Mouse (Mus musculus): ENCODE measurements around the gene Synj2.

The Synj2 gene

GRCm38 (mm10) chr17:5934554-5935324 lies 6.3 kb upstream of the Synj2 start:
- DNase-seq (ENCODE audit: low read depth in 2 of 2, low spot score in 2 of 2) = peak; percentile 30 to 40

DNA sequence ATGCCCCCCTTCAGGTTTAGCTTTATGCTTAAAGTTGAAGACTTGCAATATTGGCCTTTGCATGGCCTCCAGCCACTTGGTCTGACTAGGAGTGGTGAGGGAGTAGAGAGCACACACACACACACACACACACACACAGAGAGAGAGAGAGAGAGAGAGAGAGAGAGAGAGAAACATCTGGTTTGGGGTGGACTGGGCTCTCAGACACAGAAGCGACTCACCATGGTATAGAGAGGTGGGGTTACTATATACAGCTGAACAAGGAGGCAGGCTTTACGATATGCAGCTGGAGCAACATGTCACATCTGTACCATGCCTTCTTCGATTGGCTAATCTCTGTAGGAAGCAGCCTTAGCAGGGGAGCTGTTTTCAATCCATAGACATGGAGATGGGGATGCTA lies 5.4 kb upstream of the Synj2 start:
- no peak for DNase-seq (ENCODE audit: low read depth in 2 of 2, low spot score in 2 of 2)

DNA sequence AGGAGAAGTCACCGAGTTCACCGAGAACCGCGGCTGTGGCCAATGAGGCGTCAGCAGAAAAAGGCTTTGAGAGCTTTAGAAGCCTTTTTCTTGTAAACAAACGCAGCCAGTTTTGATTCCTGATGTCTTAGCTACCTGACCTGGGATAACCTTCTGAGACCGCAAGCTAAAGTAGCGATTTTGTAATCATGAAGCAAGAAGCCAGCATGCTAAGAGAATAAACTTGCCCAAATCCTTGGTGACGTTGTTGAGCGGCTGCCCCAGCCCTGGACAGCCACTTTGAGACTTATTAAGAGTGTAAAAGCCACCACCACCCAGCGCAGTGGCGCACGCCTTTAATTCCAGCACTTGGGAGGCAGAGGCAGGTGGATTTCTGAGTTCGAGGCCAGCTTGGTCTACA lies 4.8 kb upstream of the Synj2 start:
- no peak for DNase-seq (ENCODE audit: low read depth in 2 of 2, low spot score in 2 of 2)

- no peak for DNase-seq (ENCODE audit: low read depth in 2 of 2, low spot score in 2 of 2)
Observed at GRCm38 (mm10) chr17:5937441-5937840, 3.6 kb upstream of the Synj2 start.

- no peak for DNase-seq (ENCODE audit: low read depth in 2 of 2, low spot score in 2 of 2)
Observed at GRCm38 (mm10) chr17:5939871-5940270, 1.2 kb upstream of the Synj2 start.

GRCm38 (mm10) chr17:5940792-5941191 lies 288 bp upstream of the Synj2 start:
- peak; percentile 71 to 75 for DNase-seq (ENCODE audit: low read depth in 2 of 2, low spot score in 2 of 2)

- DNase-seq (ENCODE audit: low read depth in 2 of 2, low spot score in 2 of 2) = no peak
Observed at GRCm38 (mm10) chr17:5942156-5942555, 1.1 kb downstream of the Synj2 start.

DNA sequence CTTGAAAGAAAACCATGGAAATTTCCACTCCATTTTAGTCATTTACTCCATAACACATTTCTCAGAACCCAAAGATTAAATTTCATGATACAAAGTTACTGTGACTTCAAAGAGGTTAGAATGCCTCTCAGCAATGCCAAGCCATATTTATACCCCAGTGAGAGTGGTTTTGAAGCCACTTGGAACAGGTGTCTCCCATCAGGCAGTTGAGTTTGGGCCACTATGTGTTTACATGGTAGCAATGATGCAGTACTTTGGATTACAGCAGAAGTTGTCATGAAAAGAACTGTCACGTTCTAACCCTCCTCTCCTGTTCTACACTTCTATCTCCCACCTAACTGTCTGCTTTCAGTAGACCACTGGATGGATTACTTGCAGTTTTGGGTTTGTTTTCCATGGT lies 2.0 kb downstream of the Synj2 start:
- no peak for DNase-seq (ENCODE audit: low read depth in 2 of 2, low spot score in 2 of 2)

DNA sequence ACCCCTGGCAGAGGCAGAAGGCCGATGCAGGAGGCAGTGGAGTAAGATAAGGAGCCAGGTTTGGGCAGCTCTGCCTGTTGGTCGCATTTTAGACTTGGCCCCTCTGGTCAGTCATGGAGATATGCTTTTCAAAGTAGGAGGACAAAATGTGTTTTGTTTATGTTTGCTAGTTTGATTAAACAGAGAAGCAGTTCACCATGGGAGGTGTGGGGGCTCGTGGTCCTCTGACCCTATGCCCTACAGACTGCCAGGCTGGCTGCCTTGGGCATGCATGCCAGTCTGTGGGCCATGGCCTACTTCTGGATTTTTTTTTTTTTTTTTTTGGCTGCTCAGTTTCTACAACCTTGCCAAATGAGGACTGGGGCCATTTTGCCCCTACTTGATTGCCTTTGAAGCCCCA lies 6.0 kb downstream of the Synj2 start:
- no peak for DNase-seq (ENCODE audit: low read depth in 2 of 2, low spot score in 2 of 2)

DNA sequence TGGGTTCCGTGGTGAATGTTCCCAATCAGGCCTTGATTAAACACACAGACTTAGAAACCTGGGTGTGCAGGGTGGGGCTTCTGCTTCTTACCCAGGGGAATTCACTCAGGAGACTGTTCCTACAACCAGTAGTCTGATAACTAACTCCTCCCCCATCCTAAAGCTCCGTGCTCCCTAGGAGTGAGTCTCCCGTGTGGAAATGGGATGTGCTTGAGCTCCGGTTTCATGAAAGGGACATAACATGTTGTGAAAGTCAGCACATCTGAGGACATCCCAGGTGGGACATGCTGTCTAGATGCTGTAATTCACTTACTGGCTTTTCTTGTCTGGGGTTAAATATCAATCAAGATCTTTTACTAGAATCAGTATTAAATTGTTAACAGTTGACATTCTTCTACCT lies 11.4 kb downstream of the Synj2 start:
- no peak for DNase-seq (ENCODE audit: low read depth in 2 of 2, low spot score in 2 of 2)

GRCm38 (mm10) chr17:5956350-5957000 lies 15.4 kb downstream of the Synj2 start:
- no peak for DNase-seq (ENCODE audit: low read depth in 2 of 2, low spot score in 2 of 2)

DNA sequence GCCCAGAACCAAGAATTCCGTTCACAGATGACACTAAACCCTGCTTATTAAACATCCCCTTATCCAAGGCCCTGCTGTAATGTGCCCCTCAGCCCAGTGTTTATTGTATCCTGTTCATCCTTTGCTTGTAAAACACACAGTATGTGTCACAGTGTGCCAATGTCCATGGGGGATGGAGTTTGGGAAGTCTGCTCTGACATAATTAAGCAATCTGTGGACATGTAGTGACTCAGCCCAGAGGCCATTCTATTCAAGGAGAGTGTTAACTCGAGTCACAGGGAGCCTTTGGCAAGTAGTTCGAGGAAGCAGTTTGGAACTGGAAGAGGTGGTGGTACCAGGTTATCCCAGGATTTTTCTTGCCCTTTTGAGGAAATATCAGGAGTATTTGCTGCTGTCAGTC lies 16.0 kb downstream of the Synj2 start:
- DNase-seq (ENCODE audit: low read depth in 2 of 2, low spot score in 2 of 2) = no peak

DNA sequence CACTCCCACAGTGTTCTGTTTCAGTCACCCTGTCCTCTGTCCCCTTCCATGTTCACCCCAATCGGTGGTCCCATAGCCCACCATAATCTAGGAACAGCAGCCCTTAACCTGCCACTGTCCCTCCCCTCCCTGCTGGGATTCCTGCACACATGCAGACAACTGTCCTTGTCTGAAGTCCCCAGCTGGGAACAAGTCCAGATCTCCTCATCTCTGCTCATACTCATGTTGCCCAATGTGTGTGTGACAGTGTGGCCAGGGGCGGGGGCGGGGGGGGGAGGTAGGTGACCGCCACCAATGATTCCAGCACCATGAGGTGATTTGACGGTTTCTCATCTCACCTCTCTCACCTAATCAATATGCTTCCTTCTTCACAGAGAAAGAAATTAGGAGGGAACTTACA lies 17.1 kb downstream of the Synj2 start:
- no peak for DNase-seq (ENCODE audit: low read depth in 2 of 2, low spot score in 2 of 2)

DNA sequence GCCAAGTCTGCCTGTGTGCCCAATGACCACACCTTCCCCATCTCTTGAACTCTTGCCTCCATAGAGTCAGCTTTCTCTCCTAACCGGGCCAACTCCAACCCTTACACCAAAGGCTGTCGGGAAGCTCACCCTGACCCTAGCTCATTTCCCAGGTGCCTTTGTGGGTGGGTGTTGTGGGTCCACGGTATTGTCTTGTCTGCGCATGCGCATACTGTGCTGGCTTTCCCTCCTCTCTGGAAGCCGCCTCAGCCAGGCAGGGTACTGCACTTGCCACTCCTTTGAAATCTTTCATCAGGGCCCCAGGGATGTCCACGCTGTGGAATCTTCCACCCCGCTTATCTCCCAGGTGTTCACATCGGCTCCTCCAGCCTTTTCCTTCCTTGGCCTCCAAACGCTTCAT lies 17.6 kb downstream of the Synj2 start:
- no peak for DNase-seq (ENCODE audit: low read depth in 2 of 2, low spot score in 2 of 2)

DNA sequence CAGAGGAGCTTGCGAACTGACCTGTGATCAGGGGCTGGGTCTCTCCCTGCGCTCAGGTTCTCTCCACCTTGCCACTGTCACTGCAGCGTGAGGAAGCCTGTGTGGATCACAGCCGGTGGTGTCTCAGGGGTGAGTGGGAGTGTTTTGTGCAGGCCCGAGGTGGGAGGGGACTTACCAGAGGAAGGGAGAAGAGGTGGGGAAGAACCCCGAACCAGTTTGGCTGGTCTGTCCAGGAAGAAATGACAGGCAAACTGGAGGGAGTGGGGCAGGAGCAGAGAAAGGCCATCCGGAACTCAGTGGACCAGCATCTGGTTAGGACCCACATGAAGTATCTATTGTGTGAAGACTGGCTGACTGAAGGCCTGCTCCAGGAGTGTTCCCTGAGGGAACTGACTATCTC lies 18.0 kb downstream of the Synj2 start:
- no peak for DNase-seq (ENCODE audit: low read depth in 2 of 2, low spot score in 2 of 2)

GRCm38 (mm10) chr17:5959802-5960201 lies 18.7 kb downstream of the Synj2 start:
- no peak for DNase-seq (ENCODE audit: low read depth in 2 of 2, low spot score in 2 of 2)

GRCm38 (mm10) chr17:5963766-5964165 lies 22.7 kb downstream of the Synj2 start:
- DNase-seq (ENCODE audit: low read depth in 2 of 2, low spot score in 2 of 2) = no peak

DNA sequence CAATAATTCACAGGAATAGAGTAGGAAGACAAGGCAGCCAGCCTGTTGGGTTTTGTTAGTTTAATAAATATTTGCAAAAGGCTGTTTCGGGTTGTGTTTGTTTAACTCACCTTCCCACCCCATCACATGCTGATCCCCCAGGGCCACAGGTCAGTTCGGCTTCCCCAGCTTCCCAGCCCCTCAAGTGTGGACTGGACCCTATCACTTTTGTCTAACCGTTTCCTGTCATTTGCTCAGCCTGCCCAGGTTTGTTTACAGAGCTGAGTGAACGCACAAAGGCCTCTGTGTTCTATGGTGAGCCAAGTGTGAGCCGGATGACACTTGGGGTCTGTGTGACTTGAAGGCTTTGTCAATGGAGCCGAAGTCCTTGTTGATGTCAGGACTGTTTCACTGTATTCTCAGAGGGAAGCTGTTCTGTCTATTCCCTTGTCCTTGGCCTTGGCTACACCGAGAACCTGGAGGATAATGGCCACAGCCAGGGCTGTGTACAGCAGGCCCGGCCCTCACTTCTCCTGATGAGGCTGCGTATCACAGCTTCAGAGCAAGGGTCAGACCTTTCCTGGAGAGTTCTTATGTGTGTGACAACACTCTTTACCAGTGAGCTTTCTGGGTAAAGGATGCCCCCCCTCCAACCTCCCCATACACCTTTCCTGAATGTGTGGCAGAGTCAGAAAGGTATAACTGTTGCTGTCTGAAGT lies 24.2 kb downstream of the Synj2 start:
- DNase-seq (ENCODE audit: low read depth in 2 of 2, low spot score in 2 of 2) = no peak

- DNase-seq (ENCODE audit: low read depth in 2 of 2, low spot score in 2 of 2) = no peak
Observed at GRCm38 (mm10) chr17:5966706-5967105, 25.6 kb downstream of the Synj2 start.

DNA sequence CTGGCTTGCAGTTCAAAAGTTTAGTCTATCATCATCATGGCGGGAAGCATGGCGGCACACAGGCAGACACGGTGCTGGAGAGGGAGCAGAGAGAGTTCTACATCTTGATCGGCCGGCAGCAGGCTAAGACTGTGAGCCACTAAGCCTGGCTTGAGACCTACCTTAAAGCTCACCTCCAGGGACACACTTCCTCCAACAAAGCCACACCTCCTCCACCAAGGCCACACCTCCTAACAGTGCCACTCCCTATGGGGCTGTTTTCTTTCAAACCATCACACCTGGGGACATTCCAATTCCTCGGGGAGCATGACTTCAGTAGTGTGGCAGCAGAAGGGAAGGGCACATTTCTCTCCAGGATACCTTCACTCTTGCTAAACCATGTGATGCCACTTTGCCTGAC lies 27.5 kb downstream of the Synj2 start:
- no peak for DNase-seq (ENCODE audit: low read depth in 2 of 2, low spot score in 2 of 2)

- DNase-seq (ENCODE audit: low read depth in 2 of 2, low spot score in 2 of 2) = no peak
Observed at GRCm38 (mm10) chr17:5969246-5969645, 28.2 kb downstream of the Synj2 start.

GRCm38 (mm10) chr17:5970298-5970821 lies 29.3 kb downstream of the Synj2 start:
- DNase-seq (ENCODE audit: low read depth in 2 of 2, low spot score in 2 of 2) = no peak
